Mouse (Mus musculus) lung, embryonic 15.5 days (tissue): ENCODE measurements around the gene Fance. TPM values are rescaled to one million over a fixed set of nuclear protein-coding genes. Genes with fewer than 3 reads are reported as not detected.
A peak's percentile ranks its signal among the peaks of the same experiment; 100 is the strongest.

Experiments
- ATAC-seq: fragments of 200-750 bp; cut with Nextera tagmentation; 2 replicates; pipeline ENCODE4 v1.8.0; 2017; ENCODE audit warnings: moderate number of reproducible peaks, borderline replicate concordance; ENCODE audit not compliant: low FRiP score, low TSS enrichment; ENCODE audit errors: extremely low read depth
- H3K27ac ChIP-seq: fragments of 300-500 bp; sonication (generic); 2 replicates; pipeline ENCODE4 v1.5.1; 2015; ENCODE audit warnings: moderate library complexity, mild to moderate bottlenecking, inconsistent platforms
- H3K27me3 ChIP-seq: fragments of 300-500 bp; sonication (generic); 2 replicates; pipeline ENCODE4 v1.6.1; 2015; ENCODE audit warnings: inconsistent platforms
- H3K36me3 ChIP-seq: fragments of 300-500 bp; sonication (generic); 2 replicates; pipeline ENCODE4 v1.6.1; 2015; ENCODE audit warnings: inconsistent platforms
- H3K4me1 ChIP-seq: fragments of 300-500 bp; sonication (generic); 2 replicates; pipeline ENCODE4 v1.6.1; 2015; ENCODE audit warnings: inconsistent platforms
- H3K4me2 ChIP-seq: fragments of 300-500 bp; sonication (generic); 2 replicates; pipeline ENCODE4 v1.6.1; 2015; ENCODE audit warnings: inconsistent platforms, mild to moderate bottlenecking, moderate library complexity
- H3K4me3 ChIP-seq: fragments of 300-500 bp; sonication (generic); 2 replicates; pipeline ENCODE4 v1.5.1; 2015; ENCODE audit warnings: mild to moderate bottlenecking, inconsistent platforms
- H3K9ac ChIP-seq: fragments of 300-500 bp; sonication (generic); 2 replicates; pipeline ENCODE4 v1.6.1; 2015; ENCODE audit warnings: inconsistent platforms
- H3K9me3 ChIP-seq: fragments of 300-500 bp; sonication (generic); 2 replicates; pipeline ENCODE4 v1.6.1; 2016; ENCODE audit warnings: inconsistent platforms
- WGBS: fragments of 180-500 bp; shearing (Covaris S2); methylation state at CpG from one replicate; pipeline ENCODE4 v1.1.7; 2015; 5-methylcytosine and 5-hydroxymethylcytosine counted together
- polyA plus RNA-seq: library from polyadenylated mRNA; unstranded; fragments of >200 nt; fragmentation: Nextera tagmentation; extraction: Ambion mirVana; gene quantifications from 2 replicates; pipeline ENCODE4 v1.2.1, GENCODE M21; 2015

Gene Fance
- 32.8 and 33.3 TPM in 2 replicates for polyA plus RNA-seq

GRCm38 (mm10) chr17:28313212-28313879, at the start of gene Fance:
Gene Fance, plus strand, starts transcription at chr17:28313519.
- H3K9ac ChIP-seq = peak within 1 kb of the TSS; percentile 81
- WGBS = under 1% methylated on average over 69 of the region's 69 CpGs
- no peaks in the 10 kb centered on the region for H3K27me3 ChIP-seq
- peak; percentile 98 for ATAC-seq
- H3K4me3 ChIP-seq = peak within 1 kb of the TSS; percentile 69
- H3K27ac ChIP-seq = peak within 1 kb of the TSS; percentile 93
- no peaks in the 10 kb centered on the region for H3K9me3 ChIP-seq
- peaks cover 23% of the 10 kb centered on the region for H3K36me3 ChIP-seq
- peaks cover 21% of the 10 kb centered on the region for H3K4me1 ChIP-seq
- peak within 1 kb of the TSS; percentile 75 for H3K4me2 ChIP-seq

GRCm38 (mm10) chr17:28267251-28267650, 46.1 kb upstream of the Fance start:
- Histone ChIP-seq H3K36me3 (no peaks in the 10 kb centered on the region), H3K9me3 (no peaks in the 10 kb centered on the region), H3K4me3 (no peak overlapping the region), H3K4me1 (peaks cover 37% of the 10 kb centered on the region), H3K4me2 (no peak overlapping the region), H3K27me3 (no peaks in the 10 kb centered on the region), H3K9ac (no peak overlapping the region), H3K27ac (no peak overlapping the region)
- no peak for ATAC-seq
- 79% methylated on average over 5 of the region's 5 CpGs for WGBS

- H3K4me2 ChIP-seq = no peak overlapping the region
- H3K9ac ChIP-seq = no peak overlapping the region
- no peak overlapping the region for H3K4me3 ChIP-seq
- peak overlapping the region; percentile 74 for H3K27ac ChIP-seq
- H3K36me3 ChIP-seq = no peaks in the 10 kb centered on the region
- no peaks in the 10 kb centered on the region for H3K27me3 ChIP-seq
- ATAC-seq = no peak
- H3K9me3 ChIP-seq = no peaks in the 10 kb centered on the region
- 30% methylated on average over 13 of the region's 13 CpGs for WGBS
- peaks cover 34% of the 10 kb centered on the region for H3K4me1 ChIP-seq
Measured at GRCm38 (mm10) chr17:28270165-28270564, 43.2 kb upstream of the Fance start.

- ATAC-seq = peak; percentile 40
- H3K27me3 ChIP-seq = no peaks in the 10 kb centered on the region
- H3K4me1 ChIP-seq = peaks cover 34% of the 10 kb centered on the region
- no peaks in the 10 kb centered on the region for H3K36me3 ChIP-seq
- 60% methylated on average over 12 of the region's 12 CpGs for WGBS
- H3K4me2 ChIP-seq = 0 out of 2 replicates have a peak overlapping the region, but pooled peaks have one; percentile 4
- no peak overlapping the region for H3K4me3 ChIP-seq
- peak overlapping the region; percentile 10; the same call in 1 of the 2 replicates for H3K9ac ChIP-seq
- H3K9me3 ChIP-seq = no peaks in the 10 kb centered on the region
- peak overlapping the region; percentile 85 for H3K27ac ChIP-seq
Measured at GRCm38 (mm10) chr17:28271537-28272266, 41.6 kb upstream of the Fance start.

GRCm38 (mm10) chr17:28272281-28272680, 41.0 kb upstream of the Fance start:
- peaks cover 39% of the 10 kb centered on the region for H3K4me1 ChIP-seq
- no peak for ATAC-seq
- H3K9ac ChIP-seq = no peak overlapping the region
- no peaks in the 10 kb centered on the region for H3K27me3 ChIP-seq
- no peak overlapping the region for H3K4me3 ChIP-seq
- 0 out of 2 replicates have a peak overlapping the region, but pooled peaks have one; percentile 4 for H3K4me2 ChIP-seq
- no peaks in the 10 kb centered on the region for H3K36me3 ChIP-seq
- H3K27ac ChIP-seq = peak overlapping the region; percentile 85
- WGBS = 61% methylated on average over 9 of the region's 9 CpGs
- H3K9me3 ChIP-seq = no peaks in the 10 kb centered on the region

GRCm38 (mm10) chr17:28272837-28273236, 40.5 kb upstream of the Fance start:
- H3K4me3 ChIP-seq = no peak overlapping the region
- no peaks in the 10 kb centered on the region for H3K36me3 ChIP-seq
- H3K4me1 ChIP-seq = peaks cover 45% of the 10 kb centered on the region
- H3K4me2 ChIP-seq = no peak overlapping the region
- no peak for ATAC-seq
- peak overlapping the region; percentile 85 for H3K27ac ChIP-seq
- H3K9me3 ChIP-seq = no peaks in the 10 kb centered on the region
- 55% methylated on average over 6 of the region's 6 CpGs for WGBS
- no peaks in the 10 kb centered on the region for H3K27me3 ChIP-seq
- no peak overlapping the region for H3K9ac ChIP-seq

- Histone ChIP-seq H3K9me3 (no peaks in the 10 kb centered on the region), H3K4me2 (no peak overlapping the region), H3K27me3 (no peaks in the 10 kb centered on the region), H3K4me1 (peaks cover 55% of the 10 kb centered on the region), H3K9ac (no peak overlapping the region), H3K27ac (no peak overlapping the region), H3K36me3 (no peaks in the 10 kb centered on the region), H3K4me3 (no peak overlapping the region)
- WGBS = 74% methylated on average over 3 of the region's 3 CpGs
- ATAC-seq = no peak
Measured at GRCm38 (mm10) chr17:28274739-28275138, 38.6 kb upstream of the Fance start.

GRCm38 (mm10) chr17:28277226-28277625, 36.1 kb upstream of the Fance start:
- peak overlapping the region; percentile 9; the same call in 1 of the 2 replicates for H3K27ac ChIP-seq
- H3K36me3 ChIP-seq = no peaks in the 10 kb centered on the region
- ATAC-seq = no peak
- no peak overlapping the region for H3K4me3 ChIP-seq
- H3K9ac ChIP-seq = no peak overlapping the region
- H3K27me3 ChIP-seq = no peaks in the 10 kb centered on the region
- 68% methylated on average over 14 of the region's 14 CpGs for WGBS
- H3K4me1 ChIP-seq = peaks cover 51% of the 10 kb centered on the region
- H3K4me2 ChIP-seq = no peak overlapping the region
- no peaks in the 10 kb centered on the region for H3K9me3 ChIP-seq

- Histone ChIP-seq H3K27me3 (no peaks in the 10 kb centered on the region), H3K9ac (no peak overlapping the region), H3K36me3 (no peaks in the 10 kb centered on the region), H3K4me3 (no peak overlapping the region), H3K4me2 (no peak overlapping the region), H3K27ac (peak overlapping the region; percentile 9; the same call in 1 of the 2 replicates), H3K9me3 (no peaks in the 10 kb centered on the region), H3K4me1 (peaks cover 46% of the 10 kb centered on the region)
- WGBS = 53% methylated on average over 10 of the region's 10 CpGs
- no peak for ATAC-seq
Measured at GRCm38 (mm10) chr17:28277721-28278120, 35.6 kb upstream of the Fance start.

GRCm38 (mm10) chr17:28278156-28278555, 35.2 kb upstream of the Fance start:
- Histone ChIP-seq H3K36me3 (no peaks in the 10 kb centered on the region), H3K4me3 (no peak overlapping the region), H3K27me3 (no peaks in the 10 kb centered on the region), H3K4me1 (peaks cover 45% of the 10 kb centered on the region), H3K9ac (no peak overlapping the region), H3K9me3 (no peaks in the 10 kb centered on the region), H3K4me2 (no peak overlapping the region), H3K27ac (no peak overlapping the region)
- no peak for ATAC-seq
- WGBS = 80% methylated on average over 3 of the region's 3 CpGs

- no peak overlapping the region for H3K4me3 ChIP-seq
- 33% methylated on average over 4 of the region's 4 CpGs for WGBS
- H3K27me3 ChIP-seq = no peaks in the 10 kb centered on the region
- H3K36me3 ChIP-seq = no peaks in the 10 kb centered on the region
- H3K27ac ChIP-seq = 0 out of 2 replicates have a peak overlapping the region, but pooled peaks have one; percentile 25
- no peaks in the 10 kb centered on the region for H3K9me3 ChIP-seq
- no peak overlapping the region for H3K4me2 ChIP-seq
- no peak overlapping the region for H3K9ac ChIP-seq
- peaks cover 45% of the 10 kb centered on the region for H3K4me1 ChIP-seq
- no peak for ATAC-seq
Measured at GRCm38 (mm10) chr17:28279236-28279635, 34.1 kb upstream of the Fance start.
